Mouse (Mus musculus): ENCODE measurements around the gene Fxyd7. TPM values are rescaled to one million over a fixed set of nuclear protein-coding genes. Genes with fewer than 3 reads are reported as not detected.

Fxyd7 gene
- polyA plus RNA-seq, 1 experiment from 2014 or later = 4.9 TPM

DNA sequence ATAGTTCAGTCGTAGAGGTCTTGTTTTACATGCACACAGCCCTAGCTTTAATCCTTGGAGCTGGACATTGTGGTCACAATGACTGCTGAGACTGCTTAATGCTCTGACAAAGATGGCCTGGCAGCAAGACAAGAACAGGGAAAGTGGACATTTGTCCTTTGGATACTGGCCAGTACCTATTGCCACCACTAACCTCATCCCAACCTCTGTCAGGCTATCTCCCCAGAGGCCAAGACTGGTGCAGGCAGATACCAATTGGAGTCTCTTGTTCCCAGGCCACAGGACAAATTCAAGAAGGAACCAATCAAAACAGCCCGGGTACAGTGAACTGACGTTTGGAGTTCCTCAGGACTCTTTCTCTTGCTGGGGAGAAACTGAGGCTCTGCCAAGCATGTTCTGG lies 36.9 kb upstream of the Fxyd7 start:
- H3K36me3 ChIP-seq (ENCODE audit: control insufficient read depth, insufficient read depth, low read length) = no peaks in the 10 kb centered on the region
- H3K4me1 ChIP-seq (replicated peaks; ENCODE audit: control insufficient read depth, insufficient read depth, low read length) = peaks cover 9% of the 10 kb centered on the region
- no peaks in the 10 kb centered on the region for H3K9me3 ChIP-seq (ENCODE audit: control insufficient read depth, low read length)
- no peak overlapping the region for H3K27ac ChIP-seq (ENCODE audit: low read length)
- no peak overlapping the region for H3K9ac ChIP-seq (ENCODE audit: low read length)
- no peaks in the 10 kb centered on the region for H3K27me3 ChIP-seq (ENCODE audit: control insufficient read depth, insufficient read depth, low read depth, low read length)
- WGBS = 63% methylated on average over 3 of the region's 3 CpGs
- ATAC-seq (ENCODE audit: low read depth) = no peak
- no peak overlapping the region for H3K4me3 ChIP-seq (ENCODE audit: low read length)
- no peak overlapping the region for H3K4me2 ChIP-seq (ENCODE audit: low read depth, low read length)

GRCm38 (mm10) chr7:31087262-31087661 lies 36.0 kb upstream of the Fxyd7 start:
- Histone ChIP-seq H3K27me3 (ENCODE audit: control insufficient read depth, insufficient read depth, low read depth, low read length) (no peaks in the 10 kb centered on the region), H3K9ac (ENCODE audit: low read length) (no peak overlapping the region), H3K9me3 (ENCODE audit: control insufficient read depth, low read length) (no peaks in the 10 kb centered on the region), H3K4me1 (replicated peaks; ENCODE audit: control insufficient read depth, insufficient read depth, low read length) (peaks cover 9% of the 10 kb centered on the region), H3K4me3 (ENCODE audit: low read length) (no peak overlapping the region), H3K36me3 (ENCODE audit: control insufficient read depth, insufficient read depth, low read length) (no peaks in the 10 kb centered on the region), H3K4me2 (ENCODE audit: low read depth, low read length) (no peak overlapping the region), H3K27ac (ENCODE audit: low read length) (no peak overlapping the region)
- 40% methylated on average over 2 of the region's 2 CpGs for WGBS
- ATAC-seq (ENCODE audit: low read depth) = no peak

DNA sequence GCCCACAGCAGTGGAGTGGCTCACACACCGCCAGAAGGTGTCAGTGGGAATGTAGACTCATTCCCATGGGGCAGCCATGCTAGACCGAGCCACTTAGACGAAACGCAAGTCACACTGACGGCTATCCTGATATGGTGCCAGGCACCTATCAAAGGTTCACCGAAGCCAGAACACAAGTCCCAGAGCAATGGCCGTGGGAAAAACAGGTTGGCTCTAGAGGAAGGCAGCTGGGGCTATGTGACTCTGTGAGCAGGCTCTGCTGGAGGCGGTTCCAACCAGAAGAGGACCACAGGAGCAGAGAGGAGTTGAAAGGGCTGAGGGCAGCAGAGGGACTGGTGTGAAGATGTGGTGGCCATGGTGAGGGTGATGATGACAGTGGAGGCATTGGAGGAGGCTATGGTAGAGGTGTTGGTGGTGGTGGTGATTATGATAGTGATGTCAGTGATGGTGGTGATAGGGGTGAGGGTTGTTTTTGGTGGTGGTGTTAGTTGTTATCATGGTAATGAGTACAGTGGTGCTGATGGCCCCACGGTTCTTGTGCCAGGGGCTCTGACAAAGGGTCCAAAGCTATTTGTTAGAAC lies 35.0 kb upstream of the Fxyd7 start:
- H3K9me3 ChIP-seq (ENCODE audit: control insufficient read depth, low read length) = no peaks in the 10 kb centered on the region
- H3K4me2 ChIP-seq (ENCODE audit: low read depth, low read length) = no peak overlapping the region
- H3K27me3 ChIP-seq (ENCODE audit: control insufficient read depth, insufficient read depth, low read depth, low read length) = no peaks in the 10 kb centered on the region
- H3K36me3 ChIP-seq (ENCODE audit: control insufficient read depth, insufficient read depth, low read length) = no peaks in the 10 kb centered on the region
- H3K27ac ChIP-seq (ENCODE audit: low read length) = no peak overlapping the region
- no peak overlapping the region for H3K9ac ChIP-seq (ENCODE audit: low read length)
- no peak overlapping the region for H3K4me3 ChIP-seq (ENCODE audit: low read length)
- H3K4me1 ChIP-seq (replicated peaks; ENCODE audit: control insufficient read depth, insufficient read depth, low read length) = peaks cover 9% of the 10 kb centered on the region
- no peak for ATAC-seq (ENCODE audit: low read depth)
- WGBS = 86% methylated on average over 9 of the region's 9 CpGs

DNA sequence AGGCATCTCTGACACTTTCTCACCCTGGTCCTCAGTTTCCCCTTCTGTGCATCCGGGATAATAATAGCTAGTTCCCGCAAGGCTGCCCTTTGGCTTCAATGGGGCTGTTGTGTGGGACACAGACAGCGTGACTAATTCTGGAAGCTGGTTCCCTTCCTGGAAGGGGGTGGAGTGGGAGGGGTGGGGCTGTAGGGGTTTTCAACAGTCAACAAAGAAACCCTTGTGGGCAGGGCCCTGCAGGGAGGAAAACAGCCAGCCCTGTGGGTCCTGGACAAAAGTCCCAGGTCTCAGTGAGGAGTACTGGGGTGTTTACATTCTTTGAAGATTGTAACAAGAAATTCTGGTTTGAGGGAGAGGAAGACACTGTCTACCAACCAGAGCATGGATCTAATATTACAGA lies 33.9 kb upstream of the Fxyd7 start:
- no peak overlapping the region for H3K9ac ChIP-seq (ENCODE audit: low read length)
- peaks cover 9% of the 10 kb centered on the region for H3K4me1 ChIP-seq (replicated peaks; ENCODE audit: control insufficient read depth, insufficient read depth, low read length)
- H3K36me3 ChIP-seq (ENCODE audit: control insufficient read depth, insufficient read depth, low read length) = no peaks in the 10 kb centered on the region
- no peak overlapping the region for H3K4me3 ChIP-seq (ENCODE audit: low read length)
- no peaks in the 10 kb centered on the region for H3K27me3 ChIP-seq (ENCODE audit: control insufficient read depth, insufficient read depth, low read depth, low read length)
- WGBS = 25% methylated on average over 3 of the region's 3 CpGs
- no peak overlapping the region for H3K4me2 ChIP-seq (ENCODE audit: low read depth, low read length)
- no peaks in the 10 kb centered on the region for H3K9me3 ChIP-seq (ENCODE audit: control insufficient read depth, low read length)
- peak; percentile 48; the same call in 1 of the 2 replicates for ATAC-seq (ENCODE audit: low read depth)
- peak overlapping the region; percentile 10; the same call in 1 of the 2 replicates for H3K27ac ChIP-seq (ENCODE audit: low read length)

DNA sequence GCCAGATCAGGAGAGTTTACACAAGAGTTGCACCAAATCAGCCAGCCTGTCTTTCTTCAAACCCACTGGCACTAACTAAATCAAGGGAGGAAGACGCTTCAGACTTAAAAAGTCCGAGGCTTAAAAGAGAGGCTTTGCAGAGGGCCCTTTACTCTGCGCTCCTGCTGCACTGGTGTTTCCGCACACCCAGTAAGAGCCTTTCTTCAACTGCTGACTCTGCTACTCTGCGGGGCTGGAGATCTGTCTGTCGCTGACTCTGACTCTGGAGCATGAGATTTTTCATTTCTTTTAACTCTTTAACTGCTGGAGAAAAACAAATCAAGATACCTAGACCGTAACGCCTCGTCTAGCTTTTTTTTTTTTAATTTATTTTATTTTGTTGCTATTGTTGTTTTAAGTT lies 32.9 kb upstream of the Fxyd7 start:
- H3K4me2 ChIP-seq (ENCODE audit: low read depth, low read length) = no peak overlapping the region
- no peak overlapping the region for H3K9ac ChIP-seq (ENCODE audit: low read length)
- H3K36me3 ChIP-seq (ENCODE audit: control insufficient read depth, insufficient read depth, low read length) = no peaks in the 10 kb centered on the region
- ATAC-seq (ENCODE audit: low read depth) = peak; percentile 69
- peaks cover 9% of the 10 kb centered on the region for H3K4me1 ChIP-seq (replicated peaks; ENCODE audit: control insufficient read depth, insufficient read depth, low read length)
- H3K9me3 ChIP-seq (ENCODE audit: control insufficient read depth, low read length) = no peaks in the 10 kb centered on the region
- no peaks in the 10 kb centered on the region for H3K27me3 ChIP-seq (ENCODE audit: control insufficient read depth, insufficient read depth, low read depth, low read length)
- H3K4me3 ChIP-seq (ENCODE audit: low read length) = no peak overlapping the region
- 0 out of 2 replicates have a peak overlapping the region, but pooled peaks have one; percentile 0 for H3K27ac ChIP-seq (ENCODE audit: low read length)
- WGBS = 36% methylated on average over 9 of the region's 9 CpGs

DNA sequence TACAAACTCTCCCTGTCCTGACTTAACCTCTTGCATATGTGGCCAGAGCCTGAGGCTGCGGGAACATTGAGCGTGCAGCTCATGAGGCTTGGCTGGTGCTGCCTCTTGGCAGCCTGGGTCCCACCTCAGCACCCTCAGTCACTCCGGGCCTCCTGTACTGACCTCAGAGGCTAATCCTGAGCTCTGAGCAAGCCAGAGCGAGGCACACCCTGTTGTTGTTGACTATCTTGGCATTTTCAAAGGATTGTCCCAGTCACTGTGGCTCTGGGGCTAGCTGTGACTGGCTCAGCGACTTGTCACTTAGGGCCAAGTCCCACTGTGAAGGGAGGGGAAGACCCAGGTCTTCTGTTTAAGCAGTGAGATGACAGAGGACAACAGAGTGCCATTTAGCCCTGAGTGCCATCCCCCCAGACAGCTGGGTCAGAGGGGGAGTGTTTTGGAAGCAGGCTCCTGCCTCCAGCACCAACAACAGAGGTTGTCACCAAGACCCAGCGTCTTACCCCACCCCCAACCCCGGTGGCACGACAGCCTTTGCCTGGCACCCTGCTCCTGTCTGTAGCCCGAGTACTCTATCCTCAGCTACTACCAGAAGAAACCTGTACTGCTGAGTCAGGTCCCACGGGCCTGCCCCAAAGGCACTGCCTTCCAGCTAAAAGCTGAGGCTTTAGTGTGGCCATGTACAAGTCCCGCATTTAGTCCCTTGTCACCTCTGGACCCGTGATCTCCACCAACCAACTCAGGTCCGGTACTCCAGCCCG lies 31.7 kb upstream of the Fxyd7 start:
- peaks cover 9% of the 10 kb centered on the region for H3K4me1 ChIP-seq (replicated peaks; ENCODE audit: control insufficient read depth, insufficient read depth, low read length)
- H3K27me3 ChIP-seq (ENCODE audit: control insufficient read depth, insufficient read depth, low read depth, low read length) = no peaks in the 10 kb centered on the region
- H3K4me2 ChIP-seq (ENCODE audit: low read depth, low read length) = no peak overlapping the region
- H3K4me3 ChIP-seq (ENCODE audit: low read length) = no peak overlapping the region
- 62% methylated on average over 14 of the region's 14 CpGs for WGBS
- 0 out of 2 replicates have a peak, but pooled peaks have one; percentile 4 for ATAC-seq (ENCODE audit: low read depth)
- no peaks in the 10 kb centered on the region for H3K9me3 ChIP-seq (ENCODE audit: control insufficient read depth, low read length)
- no peaks in the 10 kb centered on the region for H3K36me3 ChIP-seq (ENCODE audit: control insufficient read depth, insufficient read depth, low read length)
- H3K27ac ChIP-seq (ENCODE audit: low read length) = no peak overlapping the region
- 0 out of 2 replicates have a peak overlapping the region, but pooled peaks have one; percentile 12 for H3K9ac ChIP-seq (ENCODE audit: low read length)

DNA sequence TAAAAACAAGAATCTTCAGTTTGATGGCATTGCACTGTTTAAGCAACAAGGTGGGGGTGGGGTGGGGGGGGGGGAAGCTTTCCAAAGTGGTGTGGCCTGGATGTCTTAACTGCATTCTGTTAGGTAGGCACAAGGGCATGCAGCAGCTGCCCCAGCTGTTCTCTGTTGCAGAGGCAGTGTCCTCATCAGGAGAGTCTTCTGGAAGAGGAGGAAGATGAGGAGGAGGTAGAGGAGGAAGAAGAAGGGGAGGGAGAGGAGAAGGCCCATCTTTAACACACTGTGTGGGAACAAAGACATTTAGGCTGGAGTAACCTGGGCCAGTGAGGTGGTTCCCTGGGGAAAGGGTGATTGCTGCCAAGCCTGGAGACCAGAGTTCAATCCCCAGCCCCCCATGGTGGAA lies 30.8 kb upstream of the Fxyd7 start:
- ATAC-seq (ENCODE audit: low read depth) = no peak

DNA sequence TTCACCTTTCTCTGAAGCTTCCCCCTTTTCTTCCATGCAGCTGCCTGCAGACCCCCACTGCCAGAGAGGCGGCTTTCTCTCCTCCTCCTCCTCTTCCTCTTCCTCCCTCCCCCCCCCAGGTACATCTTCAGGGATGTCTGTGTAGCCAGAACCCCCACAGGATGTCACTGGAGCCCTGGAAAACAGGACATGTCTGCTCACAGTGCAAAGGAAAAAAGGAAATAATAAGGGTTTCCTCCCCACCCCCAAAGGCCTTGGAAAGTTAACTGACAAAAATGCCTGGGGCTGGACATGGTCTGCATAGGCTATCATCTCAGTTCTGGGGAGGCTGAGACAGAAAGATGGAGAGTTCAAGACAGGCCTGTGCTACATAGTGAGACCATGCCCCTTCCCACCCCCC lies 29.8 kb upstream of the Fxyd7 start:
- H3K9ac ChIP-seq (ENCODE audit: low read length) = no peak overlapping the region

More for the DNA sequence above, 30.8 kb upstream of the Fxyd7 start:
- no peak overlapping the region for H3K27ac ChIP-seq (ENCODE audit: low read length)
- H3K4me1 ChIP-seq (replicated peaks; ENCODE audit: control insufficient read depth, insufficient read depth, low read length) = peaks cover 13% of the 10 kb centered on the region
- H3K27me3 ChIP-seq (ENCODE audit: control insufficient read depth, insufficient read depth, low read depth, low read length) = no peaks in the 10 kb centered on the region
- no peak overlapping the region for H3K4me2 ChIP-seq (ENCODE audit: low read depth, low read length)
- no peak overlapping the region for H3K4me3 ChIP-seq (ENCODE audit: low read length)
- H3K36me3 ChIP-seq (ENCODE audit: control insufficient read depth, insufficient read depth, low read length) = no peaks in the 10 kb centered on the region
- H3K9ac ChIP-seq (ENCODE audit: low read length) = no peak overlapping the region
- H3K9me3 ChIP-seq (ENCODE audit: control insufficient read depth, low read length) = no peaks in the 10 kb centered on the region

GRCm38 (mm10) chr7:31080611-31081010 lies 29.3 kb upstream of the Fxyd7 start:
- no peaks in the 10 kb centered on the region for H3K27me3 ChIP-seq (ENCODE audit: control insufficient read depth, insufficient read depth, low read depth, low read length)
- H3K4me1 ChIP-seq (replicated peaks; ENCODE audit: control insufficient read depth, insufficient read depth, low read length) = peaks cover 17% of the 10 kb centered on the region
- H3K4me3 ChIP-seq (ENCODE audit: low read length) = no peak overlapping the region
- no peaks in the 10 kb centered on the region for H3K9me3 ChIP-seq (ENCODE audit: control insufficient read depth, low read length)
- H3K4me2 ChIP-seq (ENCODE audit: low read depth, low read length) = no peak overlapping the region
- no peak overlapping the region for H3K27ac ChIP-seq (ENCODE audit: low read length)
- ATAC-seq (ENCODE audit: low read depth) = no peak
- H3K36me3 ChIP-seq (ENCODE audit: control insufficient read depth, insufficient read depth, low read length) = no peaks in the 10 kb centered on the region
- 71% methylated on average over 3 of the region's 3 CpGs for WGBS
- no peak overlapping the region for H3K9ac ChIP-seq (ENCODE audit: low read length)

More for the DNA sequence above, 29.8 kb upstream of the Fxyd7 start:
- Histone ChIP-seq H3K4me3 (ENCODE audit: low read length) (no peak overlapping the region), H3K9me3 (ENCODE audit: control insufficient read depth, low read length) (no peaks in the 10 kb centered on the region), H3K27me3 (ENCODE audit: control insufficient read depth, insufficient read depth, low read depth, low read length) (no peaks in the 10 kb centered on the region), H3K36me3 (ENCODE audit: control insufficient read depth, insufficient read depth, low read length) (no peaks in the 10 kb centered on the region), H3K4me2 (ENCODE audit: low read depth, low read length) (no peak overlapping the region), H3K27ac (ENCODE audit: low read length) (no peak overlapping the region), H3K4me1 (replicated peaks; ENCODE audit: control insufficient read depth, insufficient read depth, low read length) (peaks cover 17% of the 10 kb centered on the region)
- WGBS = 43% methylated on average over 1 of the region's 1 CpGs
- ATAC-seq (ENCODE audit: low read depth) = no peak

Data from lung, embryonic 16.5 days (tissue).